Mouse (Mus musculus): Measurements from ENCODE around the gene Elp5.
"Not testable (repeated sequence)": the region's sequence is repeated elsewhere in the genome, so short reads cannot be mapped to it uniquely, and the experiment has no call there.

The Elp5 gene

DNA sequence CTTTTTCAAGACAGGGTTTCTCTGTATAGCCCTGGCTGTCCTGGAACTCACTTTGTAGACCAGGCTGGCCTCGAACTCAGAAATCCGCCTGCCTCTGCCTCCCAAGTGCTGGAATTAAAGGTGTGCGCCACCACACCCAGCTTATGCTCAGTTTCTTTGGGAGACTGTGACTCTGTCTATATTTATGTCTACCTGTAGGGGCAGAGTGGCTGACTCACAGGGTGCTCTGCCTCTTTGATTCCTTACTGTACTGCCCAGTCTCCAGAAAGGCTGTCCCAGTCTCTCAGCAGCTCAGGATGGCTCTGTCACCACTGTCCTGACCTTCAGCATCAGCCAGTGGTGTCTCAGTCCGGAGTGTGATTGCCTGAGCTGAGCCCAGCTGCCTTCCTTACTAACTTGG is 26.7 kb downstream of the Elp5 start:
- DNase-seq (ENCODE audit: low spot score): not testable (repeated sequence)

DNA sequence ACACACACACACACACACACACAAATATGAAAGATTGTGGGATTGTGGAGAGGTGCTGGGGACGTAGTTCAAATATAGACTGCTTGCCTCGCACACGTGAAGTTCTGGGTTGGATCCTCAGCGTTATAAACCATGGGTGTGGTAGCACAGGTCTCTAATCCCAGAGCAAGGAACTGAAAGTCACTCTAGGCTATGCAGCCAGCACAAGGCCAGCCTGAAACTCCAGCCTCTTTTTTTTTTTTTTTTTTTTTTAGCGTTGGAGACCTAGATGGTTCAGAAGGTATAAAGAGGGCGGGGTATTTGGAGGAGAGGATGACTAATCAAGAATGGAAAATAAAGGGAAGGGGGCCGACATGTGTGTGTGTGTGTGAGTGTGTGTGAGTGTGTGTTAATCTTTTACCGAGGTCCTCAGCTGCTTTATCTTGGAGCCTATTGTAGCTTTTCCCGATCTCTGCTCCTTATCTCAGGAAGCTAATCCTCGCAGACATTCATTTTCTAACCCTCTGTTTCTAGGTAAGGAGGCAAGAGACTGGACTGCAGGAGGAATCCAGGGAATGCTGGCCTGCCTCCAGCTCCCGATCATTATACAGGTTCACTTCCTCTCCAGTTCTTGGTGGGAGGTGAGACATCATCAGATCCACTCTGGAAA is 28.9 kb downstream of the Elp5 start:
- no peak for DNase-seq (ENCODE audit: low spot score)

DNA sequence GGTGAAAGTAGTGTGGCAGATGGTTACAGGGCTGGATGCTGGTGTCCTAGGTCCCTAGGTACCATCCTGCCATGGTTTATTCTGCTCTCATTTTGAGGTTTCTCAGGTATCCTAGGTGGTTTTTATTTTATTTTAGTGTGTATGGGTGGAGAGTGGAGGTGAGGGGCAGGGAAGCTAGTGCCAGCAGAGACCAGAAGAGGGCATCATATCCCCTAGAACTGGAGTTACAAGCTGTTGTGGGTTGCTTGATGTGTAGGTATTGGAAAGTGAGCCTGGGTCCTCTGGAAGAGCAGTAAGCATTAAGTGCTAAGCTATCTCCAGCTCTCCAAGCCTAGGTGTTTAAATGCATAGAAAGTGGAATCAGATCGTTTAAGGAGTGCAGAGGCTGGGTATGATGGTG is 30.0 kb downstream of the Elp5 start:
- no peak for DNase-seq (ENCODE audit: low spot score)

DNA sequence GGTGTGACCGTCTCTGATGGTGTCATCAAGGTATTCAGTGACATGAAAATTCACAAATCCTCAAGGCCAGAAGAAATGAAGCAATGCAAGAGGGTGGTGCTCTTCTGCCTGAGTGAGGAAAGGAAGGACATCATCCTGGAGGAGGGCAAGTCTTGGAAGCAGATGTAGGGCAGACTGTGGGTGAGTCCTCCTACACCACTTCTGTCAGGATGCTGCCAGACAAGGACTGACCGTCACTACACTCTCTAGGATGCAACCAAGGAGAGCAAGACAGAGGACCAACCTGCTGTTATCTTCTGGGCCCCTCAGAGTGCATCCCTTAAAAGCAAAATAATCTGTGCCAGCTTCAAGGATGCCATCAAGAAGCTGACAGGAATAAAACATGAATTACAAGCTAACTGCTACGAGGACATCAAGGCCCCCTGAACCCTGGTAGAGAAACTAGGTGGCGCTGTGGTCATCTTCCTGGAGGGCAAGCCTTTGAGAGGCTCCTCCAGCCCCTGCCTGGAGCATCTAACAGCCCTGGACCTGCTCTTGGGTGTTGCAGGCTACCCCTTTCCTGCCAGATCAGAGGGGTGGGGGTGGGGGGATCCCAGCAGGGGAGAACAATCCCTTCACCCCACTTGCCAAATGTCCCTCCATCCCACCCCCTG is 31.4 kb downstream of the Elp5 start:
- no peak for DNase-seq (ENCODE audit: low spot score)

DNA sequence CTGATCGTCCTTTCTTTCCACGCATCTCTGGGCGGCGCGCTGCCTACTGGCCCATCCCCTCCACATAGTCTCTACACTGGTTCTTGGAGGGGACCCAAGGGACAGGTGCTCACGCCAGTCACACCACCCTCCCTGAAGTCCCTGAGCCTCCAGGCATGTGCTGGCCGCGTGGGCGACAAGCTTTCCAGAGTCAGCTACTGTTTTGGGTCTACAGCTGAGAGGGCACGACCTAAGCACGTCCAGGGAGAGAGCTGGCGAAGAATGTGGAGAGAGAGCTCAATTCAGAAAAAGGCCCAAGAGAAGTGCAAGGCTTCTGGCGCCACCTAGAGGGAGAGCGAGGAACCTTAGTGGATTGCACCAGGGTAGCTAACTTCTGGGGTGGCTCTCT is 33.6 kb downstream of the Elp5 start:
- peak; percentile 62 for DNase-seq (ENCODE audit: low spot score)

DNA sequence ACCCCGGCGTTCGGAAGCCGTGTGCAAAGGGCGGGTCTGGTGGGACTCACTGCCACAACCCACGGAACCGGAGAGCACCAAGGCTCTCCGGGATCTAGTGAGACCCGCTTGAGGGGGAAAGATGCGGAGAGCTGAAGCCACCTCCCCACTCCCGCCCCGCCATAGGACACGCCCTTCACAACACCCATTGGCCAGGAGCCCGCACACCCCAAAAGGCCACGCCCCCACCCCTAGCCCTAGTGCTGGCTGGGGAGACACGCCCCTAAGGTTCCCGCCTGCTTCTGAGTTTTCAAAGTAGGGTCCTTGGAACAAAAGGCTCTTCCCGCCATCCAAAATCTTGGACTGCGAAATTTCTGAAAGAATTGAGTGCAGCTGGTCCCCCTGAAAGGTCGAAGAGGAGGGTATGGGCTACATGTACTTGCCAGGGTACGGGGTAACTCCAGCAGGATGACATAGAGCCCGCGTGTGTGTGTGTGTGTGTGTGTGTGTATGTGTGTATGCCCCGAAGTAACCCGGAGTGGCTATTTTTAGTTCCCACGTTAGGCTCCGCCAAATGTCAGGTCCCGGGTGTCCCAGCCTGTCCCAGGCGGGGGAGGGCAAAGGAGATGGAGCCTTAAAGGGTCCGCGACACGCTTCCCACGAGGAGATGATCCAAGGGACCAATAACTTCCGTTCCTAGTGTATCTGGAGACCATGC is 34.1 kb downstream of the Elp5 start, which contains the start of gene Slc2a4:
Slc2a4 (minus strand) TSS at position 123 of the 697 bp plus-strand sequence.
- no peak for DNase-seq (ENCODE audit: low spot score)

DNA sequence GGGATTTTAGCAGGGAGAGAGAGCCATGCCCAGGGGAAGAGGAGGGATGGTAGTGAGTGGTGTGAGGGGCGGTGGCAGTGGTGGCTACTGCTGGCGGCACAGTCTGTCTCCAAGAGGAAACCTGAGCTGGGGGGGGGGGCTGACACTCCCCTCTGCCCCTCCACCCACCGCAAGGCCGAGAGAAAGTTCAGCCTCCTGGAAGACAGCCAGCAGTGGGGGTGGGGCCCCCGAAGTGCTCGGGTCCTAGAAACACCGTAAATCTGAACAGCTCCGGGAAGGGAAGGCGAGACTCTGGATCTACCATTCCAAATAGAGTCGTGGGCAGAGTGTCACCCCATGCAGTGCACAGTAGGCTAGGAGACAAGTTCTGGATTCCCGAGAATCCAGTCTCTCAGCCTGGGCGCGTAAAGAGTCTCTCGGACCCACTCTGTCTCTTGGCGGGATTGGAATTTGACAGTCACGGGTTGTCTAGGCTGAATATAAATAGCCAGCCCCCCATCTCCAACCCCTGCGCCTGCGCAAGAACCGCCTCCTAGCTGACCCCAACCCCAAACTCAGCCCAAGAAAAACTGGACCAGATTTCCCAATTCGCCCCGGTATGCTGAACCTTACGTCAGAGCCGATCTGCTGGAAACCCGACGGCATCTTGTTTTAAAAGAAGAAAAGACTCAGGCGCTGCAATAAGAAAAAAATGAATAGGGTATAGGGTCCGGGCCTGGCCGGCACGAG is 34.8 kb downstream of the Elp5 start:
- DNase-seq (ENCODE audit: low spot score): no peak

DNA sequence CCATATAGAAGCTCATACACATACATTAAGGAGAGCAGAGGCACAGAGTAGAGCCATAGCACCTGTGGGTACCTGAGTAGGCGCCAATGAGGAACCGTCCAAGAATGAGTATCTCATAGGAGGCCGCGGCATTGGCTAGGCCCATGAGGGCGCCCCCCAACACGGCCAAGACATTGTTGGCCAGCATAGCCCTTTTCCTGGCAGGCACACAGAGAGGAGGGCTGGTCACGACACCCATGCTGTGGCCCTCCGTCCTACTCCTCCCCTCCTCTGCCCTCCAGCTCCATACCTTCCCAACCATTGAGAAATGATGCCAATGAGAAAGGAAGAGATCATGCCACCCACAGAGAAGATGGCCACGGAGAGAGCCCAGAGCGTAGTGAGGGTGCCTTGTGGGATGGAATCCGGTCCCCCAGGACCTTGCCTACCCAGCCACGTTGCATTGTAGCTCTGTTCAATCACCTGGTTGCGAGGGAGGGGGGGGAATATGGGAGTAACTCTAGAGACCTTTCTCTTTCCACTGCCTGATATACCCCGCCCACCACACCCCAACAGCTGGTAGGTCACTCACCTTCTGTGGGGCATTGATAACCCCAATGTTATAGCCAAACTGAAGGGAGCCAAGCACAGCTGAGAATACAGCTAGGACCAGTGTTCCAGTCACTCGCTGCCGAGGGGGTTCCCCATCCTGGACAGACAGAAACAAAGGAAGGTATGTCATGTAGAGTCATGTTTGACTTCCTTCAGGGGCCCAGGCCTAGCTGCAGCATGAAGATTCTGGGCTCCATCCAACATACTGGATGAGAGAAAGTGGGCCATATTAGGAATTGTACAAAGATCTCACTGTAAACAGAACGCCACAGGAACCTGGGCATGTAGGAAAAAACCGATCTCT is 36.1 kb downstream of the Elp5 start:
- DNase-seq (ENCODE audit: low spot score): no peak

DNA sequence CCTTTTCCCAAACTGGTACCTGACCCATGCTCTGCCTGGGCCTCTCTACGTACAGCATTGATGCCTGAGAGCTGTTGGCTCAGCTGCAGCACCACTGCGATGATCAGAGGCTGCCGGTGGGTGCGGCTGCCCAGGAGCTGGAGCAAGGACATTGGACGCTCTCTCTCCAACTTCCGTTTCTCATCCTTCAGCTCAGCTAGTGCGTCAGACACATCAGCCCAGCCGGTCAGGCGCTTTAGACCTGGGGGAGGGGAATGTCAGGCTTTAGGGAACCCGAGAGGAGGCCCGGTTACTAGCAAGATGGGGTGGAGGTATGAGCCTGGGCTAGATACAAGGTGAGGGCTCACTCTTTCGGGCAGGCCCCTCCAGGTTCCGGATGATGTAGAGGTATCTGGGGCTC is 37.1 kb downstream of the Elp5 start:
- no peak for DNase-seq (ENCODE audit: low spot score)

DNA sequence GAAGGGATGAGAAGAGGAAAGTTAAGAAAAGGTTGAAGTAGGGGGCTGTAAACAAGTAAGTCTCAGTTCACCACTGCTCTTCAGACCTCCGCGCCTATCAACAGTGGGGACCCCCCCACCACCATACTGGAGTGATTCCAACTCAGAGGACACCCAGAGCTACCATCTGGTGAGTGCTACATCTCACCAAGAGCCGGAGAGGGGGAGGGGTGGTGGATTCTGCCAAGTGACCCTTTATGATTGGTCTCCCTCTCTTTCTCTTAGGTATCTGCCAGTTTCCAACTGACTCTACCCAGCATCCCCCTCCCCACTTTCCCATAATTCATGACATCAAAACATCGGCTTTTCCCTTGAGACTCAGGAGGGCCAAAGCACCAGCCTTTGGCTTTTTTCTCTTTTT is 41.4 kb downstream of the Elp5 start:
- no peak for DNase-seq (ENCODE audit: low spot score)

DNA sequence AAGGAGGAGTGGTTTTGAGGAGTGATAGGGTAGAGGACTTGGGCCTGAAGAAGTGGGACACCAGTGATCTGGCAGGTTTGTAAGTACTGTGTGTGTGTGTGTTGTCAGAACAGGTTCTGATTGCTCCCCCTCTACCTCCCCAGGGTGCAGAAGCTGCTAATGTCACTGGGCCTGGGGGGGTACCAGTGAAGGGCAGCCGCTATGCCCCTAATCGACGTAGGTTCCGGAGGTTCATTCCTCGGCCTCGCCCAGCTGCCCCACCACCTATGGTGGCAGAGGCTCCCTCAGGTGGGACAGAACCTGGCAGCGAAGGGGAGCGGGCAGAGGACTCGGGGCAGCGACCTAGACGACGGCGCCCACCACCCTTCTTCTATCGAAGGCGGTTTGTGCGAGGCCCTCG is 42.6 kb downstream of the Elp5 start:
- DNase-seq (ENCODE audit: low spot score): no peak

DNA sequence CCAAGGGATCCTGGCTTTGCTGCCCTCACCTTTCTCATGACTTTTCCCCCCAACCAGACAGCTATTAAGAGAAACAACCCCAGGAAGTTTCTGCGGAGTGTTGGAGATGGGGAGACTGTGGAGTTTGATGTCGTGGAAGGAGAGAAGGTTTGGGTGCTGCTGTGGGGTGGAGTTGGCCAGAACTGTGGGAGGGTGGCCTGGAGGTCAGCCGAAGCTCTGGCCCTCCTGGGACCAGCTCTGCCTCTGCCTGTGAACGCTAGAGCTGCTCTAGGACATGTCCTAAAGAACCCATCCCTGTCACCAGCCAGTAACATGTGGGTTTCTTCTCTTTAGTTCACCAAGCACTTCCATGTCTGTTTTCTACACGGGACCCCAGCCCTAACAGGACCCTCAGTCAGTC is 43.1 kb downstream of the Elp5 start:
- DNase-seq (ENCODE audit: low spot score): no peak

DNA sequence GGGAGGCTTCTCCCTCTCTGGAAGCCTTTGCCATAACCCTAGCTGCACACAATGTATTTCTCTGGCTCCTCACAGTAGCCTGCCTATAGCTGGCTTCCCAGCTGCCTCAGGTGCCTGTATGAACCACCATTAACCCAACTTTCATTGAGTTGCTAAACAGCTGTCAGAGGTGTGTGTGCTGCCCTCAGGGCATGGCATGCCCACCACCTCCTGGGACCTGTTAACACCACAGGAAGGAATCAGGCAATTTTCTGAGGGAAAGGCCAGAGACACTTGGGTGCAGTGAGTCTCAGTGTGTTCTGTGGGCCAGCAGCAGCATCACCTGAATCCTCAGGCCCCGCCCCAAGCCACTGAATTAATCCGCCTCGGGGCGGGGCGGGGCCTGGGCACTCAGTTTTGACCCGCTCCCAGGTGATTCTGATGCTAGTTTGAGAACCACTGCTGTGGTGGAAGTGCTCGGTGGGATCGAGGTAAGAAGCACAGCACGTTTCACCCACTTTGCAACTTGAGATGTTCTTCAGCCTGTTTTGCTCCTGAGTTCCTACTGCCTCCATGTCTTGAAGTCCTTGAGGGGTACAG is 43.8 kb downstream of the Elp5 start:
- no peak for DNase-seq (ENCODE audit: low spot score)

DNA sequence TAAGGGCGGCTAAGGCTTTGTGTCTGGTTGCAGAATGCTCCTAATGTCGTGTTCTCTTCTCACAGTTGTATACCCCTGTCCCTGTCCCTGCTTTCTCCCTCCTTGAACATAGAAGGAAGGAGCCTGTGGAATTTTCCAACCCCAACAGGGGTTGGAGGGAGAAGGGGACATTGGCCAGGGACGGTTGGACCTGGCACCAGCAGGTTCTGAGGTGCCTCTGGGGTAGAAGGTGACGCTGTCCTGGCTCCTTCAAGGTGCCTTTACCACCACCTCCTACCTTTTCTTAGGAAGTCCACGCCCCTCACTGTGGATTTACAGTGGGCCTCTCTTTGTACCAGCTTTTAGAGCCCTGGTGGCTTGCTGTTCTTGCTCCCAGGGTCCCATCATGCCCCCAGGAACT is 44.5 kb downstream of the Elp5 start:
- no peak for DNase-seq (ENCODE audit: low spot score)

DNA sequence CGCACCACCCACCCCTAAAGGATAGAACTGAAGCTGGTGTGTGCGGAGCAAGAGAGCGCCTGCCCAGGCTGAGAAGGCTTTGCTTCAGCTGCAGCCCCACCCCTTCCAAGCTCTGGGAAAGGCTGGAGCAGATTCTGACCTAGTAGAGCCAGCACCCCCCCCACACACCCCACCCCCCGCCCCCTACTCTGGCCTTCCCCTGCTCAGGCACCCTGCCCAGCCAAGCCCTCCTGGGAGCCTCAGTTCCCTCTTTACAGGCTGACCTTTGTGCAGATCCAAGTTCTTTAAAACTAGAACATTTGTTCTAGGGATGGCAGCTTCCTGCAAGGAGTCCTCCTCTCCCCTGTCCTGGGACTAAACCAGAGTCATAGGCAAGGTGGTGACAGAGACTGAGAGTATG is 44.9 kb downstream of the Elp5 start:
- DNase-seq (ENCODE audit: low spot score): no peak

DNA sequence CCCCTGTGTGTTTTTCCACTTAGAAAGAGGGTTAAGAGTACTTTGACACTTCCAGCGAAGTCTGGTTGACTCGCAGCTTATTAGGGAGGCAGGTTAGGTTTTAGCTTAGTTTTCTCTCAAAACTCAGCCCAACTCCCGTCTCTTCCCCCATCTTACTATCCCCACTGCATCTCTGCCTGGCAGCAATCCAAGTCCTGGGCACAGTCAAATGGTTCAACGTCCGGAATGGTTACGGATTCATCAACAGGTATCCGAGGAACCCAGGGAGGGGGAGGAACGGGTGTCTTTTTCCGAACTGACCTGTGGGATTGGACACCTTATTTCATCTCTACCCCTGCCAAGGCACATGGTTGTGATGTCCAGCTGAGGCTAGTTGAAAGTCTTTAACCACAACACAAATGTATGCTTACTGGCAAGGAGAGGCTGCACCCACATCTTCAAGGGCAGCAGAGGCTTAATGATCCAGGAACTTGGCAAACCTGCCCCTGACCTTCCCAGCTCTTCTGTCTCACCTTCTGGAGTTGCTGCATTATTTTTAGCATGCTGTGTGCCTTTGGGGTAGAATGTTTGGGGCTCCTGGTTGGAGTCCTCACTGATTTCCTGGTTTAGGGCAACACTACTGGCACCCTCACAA is 45.5 kb downstream of the Elp5 start:
- no peak for DNase-seq (ENCODE audit: low spot score)

DNA sequence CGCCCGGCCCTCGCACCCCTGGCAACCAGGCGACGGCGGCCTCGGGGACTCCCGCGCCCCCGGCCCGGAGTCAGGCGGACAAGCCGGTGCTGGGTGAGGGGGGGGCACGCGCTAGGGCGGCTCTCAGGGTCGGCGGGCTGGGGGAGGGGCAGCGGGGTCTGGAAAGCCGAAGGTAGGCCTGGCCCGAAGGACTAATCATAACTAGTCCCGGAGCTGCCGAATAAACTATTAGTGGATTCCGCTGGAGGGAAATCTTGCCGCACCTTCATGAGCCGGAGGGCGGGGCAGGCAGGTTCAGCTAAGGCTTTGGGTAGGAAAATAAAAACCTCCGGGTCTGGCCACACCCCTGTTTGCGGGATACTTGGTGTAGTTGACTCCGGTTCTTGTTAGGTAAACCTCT is 46.2 kb downstream of the Elp5 start:
- DNase-seq (ENCODE audit: low spot score): no peak

DNA sequence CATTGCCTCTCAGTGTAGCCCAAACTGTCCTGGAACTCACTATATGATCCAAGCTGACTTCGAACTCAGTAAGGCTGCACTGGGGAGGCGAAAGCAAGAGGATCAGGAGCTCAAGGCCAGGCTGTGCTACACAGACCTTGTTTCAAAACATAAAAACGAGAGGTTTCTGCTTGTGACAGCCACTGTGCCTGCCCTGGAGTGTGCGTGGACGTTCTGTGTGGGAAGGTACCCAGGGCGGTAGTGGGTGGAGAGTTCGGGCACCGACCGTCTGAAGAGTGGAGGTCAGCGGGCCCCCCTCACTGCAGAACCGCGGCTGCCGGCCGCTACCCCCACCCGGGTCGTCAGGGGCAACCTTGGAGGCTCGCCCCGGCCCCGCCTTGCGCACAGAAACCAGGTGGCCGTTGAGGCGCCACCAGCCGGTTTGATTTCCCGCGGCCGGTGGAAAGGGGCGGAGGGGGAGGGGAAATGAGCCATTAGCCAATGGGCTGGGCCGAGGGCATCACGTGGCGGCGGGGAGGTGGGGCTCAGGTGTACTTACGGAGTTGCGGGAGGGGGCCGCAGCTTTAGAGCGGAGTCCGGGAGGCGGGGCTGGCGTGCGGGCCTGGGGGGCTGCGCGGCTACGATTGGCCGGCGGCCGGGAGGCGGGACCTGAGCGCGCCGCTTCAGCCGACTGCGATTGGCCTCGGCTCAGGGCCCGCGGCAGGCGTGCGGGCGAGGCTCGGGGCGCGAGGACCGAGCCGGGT is 47.0 kb downstream of the Elp5 start, which contains the start of gene Ybx2:
Ybx2 (plus strand) TSS at position 660 of the 743 bp plus-strand sequence.
- no peak for DNase-seq (ENCODE audit: low spot score)

DNA sequence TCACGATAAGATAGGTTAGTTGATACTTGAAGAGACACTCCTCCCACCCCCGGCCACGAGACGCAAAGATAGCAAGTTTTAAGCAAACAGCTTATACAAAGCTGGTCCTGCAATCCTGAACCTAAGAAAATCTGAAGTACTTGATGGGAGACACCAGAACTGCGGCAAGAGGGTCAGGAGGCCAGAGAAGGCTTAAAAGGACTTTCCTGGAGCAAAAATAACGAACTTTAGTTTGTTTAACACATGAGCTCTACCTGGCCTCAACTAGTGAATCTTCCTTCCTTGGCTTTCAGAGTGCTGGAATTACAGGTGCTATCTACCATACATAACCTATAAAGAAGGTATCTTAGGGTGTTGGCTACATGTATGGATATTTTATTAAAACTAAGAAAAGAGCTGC is 47.6 kb downstream of the Elp5 start:
- DNase-seq (ENCODE audit: low spot score): no peak

DNA sequence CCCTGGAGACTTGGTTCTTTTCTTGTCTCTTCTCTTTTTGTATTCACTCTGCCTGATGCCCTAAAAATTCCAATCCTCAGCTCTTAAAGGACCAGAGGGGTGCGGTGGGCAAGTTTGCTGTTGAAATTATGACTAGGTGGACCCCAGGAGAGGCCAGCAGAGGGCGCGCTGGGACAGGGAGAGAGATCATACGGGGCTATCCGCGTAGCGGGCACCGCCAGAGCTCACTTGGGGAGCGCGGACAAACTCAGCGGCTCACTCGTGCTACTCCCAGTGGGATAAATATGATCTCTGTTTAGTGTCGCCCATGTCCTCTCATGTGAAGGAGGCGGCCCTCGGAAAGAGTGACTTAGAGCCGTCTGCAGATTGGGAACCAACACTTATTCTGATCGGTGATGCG is 48.1 kb downstream of the Elp5 start:
- peak; percentile 82 for DNase-seq (ENCODE audit: low spot score)
